Mouse (Mus musculus) midbrain, embryonic 13.5 days (tissue): Measurements from ENCODE around the gene Npnt. TPM values are rescaled to one million over a fixed set of nuclear protein-coding genes. Genes with fewer than 3 reads are reported as not detected.

Source experiments
- ATAC-seq: fragments of 200-750 bp; cut with Nextera tagmentation; 2 replicates; pipeline ENCODE4 v1.8.0; 2017; ENCODE audit warnings: mild to moderate bottlenecking, moderate TSS enrichment, moderate library complexity
- H3K27ac ChIP-seq: fragments of 300-500 bp; sonication (generic); 2 replicates; pipeline ENCODE4 v1.5.1; 2015; ENCODE audit warnings: inconsistent platforms, mild to moderate bottlenecking, moderate library complexity
- H3K27me3 ChIP-seq: fragments of 300-500 bp; sonication (generic); 2 replicates; pipeline ENCODE4 v1.6.1; 2015; ENCODE audit warnings: mild to moderate bottlenecking, inconsistent platforms
- H3K36me3 ChIP-seq: fragments of 300-500 bp; sonication (generic); 2 replicates; pipeline ENCODE4 v1.6.1; 2015; ENCODE audit warnings: mild to moderate bottlenecking, inconsistent platforms
- H3K4me1 ChIP-seq: fragments of 300-500 bp; sonication (generic); replicated peaks from 2 replicates; pipeline ENCODE4 v1.6.1; 2015; ENCODE audit warnings: inconsistent platforms
- H3K4me2 ChIP-seq: fragments of 300-500 bp; sonication (generic); replicated peaks from 2 replicates; pipeline ENCODE4 v1.6.1; 2015; ENCODE audit warnings: moderate library complexity, mild to moderate bottlenecking, inconsistent platforms
- H3K4me3 ChIP-seq: fragments of 300-500 bp; sonication (generic); replicated peaks from 2 replicates; pipeline ENCODE4 v1.5.1; 2015; ENCODE audit warnings: mild to moderate bottlenecking, inconsistent platforms
- H3K9ac ChIP-seq: fragments of 300-500 bp; sonication (generic); replicated peaks from 2 replicates; pipeline ENCODE4 v1.6.1; 2015; ENCODE audit warnings: mild to moderate bottlenecking, inconsistent platforms
- H3K9me3 ChIP-seq: fragments of 300-500 bp; sonication (generic); 2 replicates; pipeline ENCODE4 v1.6.1; 2016; ENCODE audit warnings: mild to moderate bottlenecking, inconsistent platforms
- WGBS: fragments of 180-500 bp; shearing (Covaris S2); methylation state at CpG from one replicate; pipeline ENCODE4 v1.1.7; 2015; 5-methylcytosine and 5-hydroxymethylcytosine counted together
- polyA plus RNA-seq: library from polyadenylated mRNA; unstranded; fragments of >200 nt; fragmentation: Nextera tagmentation; extraction: Ambion mirVana; gene quantifications from 2 replicates; pipeline ENCODE4 v1.2.1, GENCODE M21; 2015

Gene Npnt
- polyA plus RNA-seq, 1 experiment from 2014 or later, result 16.5 TPM

DNA sequence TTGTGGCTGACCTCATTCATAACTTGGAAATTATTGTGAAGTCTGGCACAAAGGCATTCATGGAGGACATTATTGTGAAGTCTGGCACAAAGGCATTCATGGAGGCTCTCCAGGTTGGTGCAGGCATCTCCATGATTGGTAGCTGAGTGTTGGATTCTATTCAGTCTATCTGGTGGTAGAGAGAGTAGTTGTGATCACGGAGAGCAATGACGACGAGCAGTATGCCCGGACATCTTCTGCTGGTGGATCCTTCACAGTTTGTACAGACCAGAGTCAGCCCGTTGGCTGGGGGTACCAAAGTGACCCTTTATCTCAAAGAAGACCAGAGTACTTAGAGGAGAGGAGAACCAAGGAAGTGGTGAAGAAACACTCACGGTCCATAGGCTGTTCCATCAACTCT lies 107.4 kb downstream of the Npnt start:
- Histone ChIP-seq H3K27me3 (no peaks in the 10 kb centered on the region), H3K9me3 (0 out of 2 replicates have a peak, but pooled peaks cover 3% of the 10 kb centered on the region), H3K36me3 (peaks cover 37% of the 10 kb centered on the region), H3K4me1 (no peaks in the 10 kb centered on the region), H3K27ac (no peak overlapping the region), H3K4me3 (no peak overlapping the region), H3K4me2 (no peak overlapping the region), H3K9ac (no peak overlapping the region)
- 95% methylated on average over 6 of the region's 6 CpGs for WGBS
- ATAC-seq, result no peak

DNA sequence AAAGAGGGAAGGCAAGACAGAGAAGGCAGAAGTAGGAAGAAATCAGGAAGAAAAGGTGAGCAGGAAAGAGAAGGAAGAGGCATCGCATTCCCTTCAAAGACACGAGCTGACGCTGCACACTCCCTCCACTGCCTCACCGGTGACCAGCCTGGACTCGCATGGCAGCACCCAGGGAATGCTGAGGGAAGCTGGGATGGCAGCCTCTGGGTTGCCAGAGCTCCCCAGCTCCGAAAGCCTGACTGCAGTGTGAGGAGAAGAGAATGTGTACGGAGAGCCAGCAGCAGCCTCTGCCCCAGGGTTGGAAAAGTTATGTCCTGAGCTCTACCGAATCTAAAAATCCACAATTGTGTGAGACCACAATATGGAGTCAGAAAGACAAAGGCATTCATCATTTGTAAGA lies 110.6 kb downstream of the Npnt start:
- ATAC-seq, result no peak
- peaks cover 45% of the 10 kb centered on the region for H3K36me3 ChIP-seq

DNA sequence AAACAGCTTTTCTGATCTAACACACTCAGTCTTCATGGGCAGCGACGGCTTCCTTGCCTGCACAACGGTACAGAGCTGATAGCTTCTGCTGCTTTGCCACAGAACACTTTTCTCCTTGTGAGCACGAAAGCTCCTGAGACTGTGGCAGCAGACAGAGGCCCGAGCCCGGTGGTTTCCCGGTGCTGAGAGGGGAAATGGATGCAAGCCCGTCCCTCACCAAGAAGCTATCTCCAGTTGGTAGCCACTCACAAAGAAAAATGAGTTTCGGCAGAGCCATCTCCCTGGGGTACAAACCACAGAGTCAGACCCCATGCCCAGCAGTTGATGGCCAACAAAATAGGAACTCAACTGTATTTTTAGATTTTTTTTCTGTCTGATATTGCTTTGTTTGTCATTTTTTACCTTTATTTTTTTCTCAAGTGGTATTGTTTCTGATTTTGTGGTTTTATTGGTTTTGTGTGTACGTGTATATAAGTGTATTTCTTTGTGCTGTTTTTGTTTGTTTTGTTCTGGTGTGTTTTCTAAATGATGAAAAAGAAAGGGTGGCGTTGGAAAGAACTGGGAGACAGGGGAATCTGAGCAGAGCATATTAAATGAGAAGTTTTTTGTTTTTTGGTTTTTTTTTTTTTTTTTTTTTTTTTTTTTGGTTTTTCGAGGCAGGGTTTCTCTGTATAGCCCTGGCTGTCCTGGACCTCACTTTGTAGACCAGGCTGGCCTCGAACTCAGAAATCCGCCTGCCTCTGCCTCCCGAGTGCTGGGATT lies 111.3 kb downstream of the Npnt start:
- Histone ChIP-seq H3K9me3 (no peaks in the 10 kb centered on the region), H3K36me3 (peaks cover 48% of the 10 kb centered on the region)
- WGBS, result 92% methylated on average over 14 of the region's 15 CpGs

More for the DNA sequence above, 110.6 kb downstream of the Npnt start:
- WGBS, result 85% methylated on average over 8 of the region's 8 CpGs
- Histone ChIP-seq H3K9ac (no peak overlapping the region), H3K27ac (no peak overlapping the region), H3K4me2 (no peak overlapping the region), H3K4me3 (no peak overlapping the region), H3K4me1 (no peaks in the 10 kb centered on the region), H3K27me3 (no peaks in the 10 kb centered on the region), H3K9me3 (0 out of 2 replicates have a peak, but pooled peaks cover 1% of the 10 kb centered on the region)

DNA sequence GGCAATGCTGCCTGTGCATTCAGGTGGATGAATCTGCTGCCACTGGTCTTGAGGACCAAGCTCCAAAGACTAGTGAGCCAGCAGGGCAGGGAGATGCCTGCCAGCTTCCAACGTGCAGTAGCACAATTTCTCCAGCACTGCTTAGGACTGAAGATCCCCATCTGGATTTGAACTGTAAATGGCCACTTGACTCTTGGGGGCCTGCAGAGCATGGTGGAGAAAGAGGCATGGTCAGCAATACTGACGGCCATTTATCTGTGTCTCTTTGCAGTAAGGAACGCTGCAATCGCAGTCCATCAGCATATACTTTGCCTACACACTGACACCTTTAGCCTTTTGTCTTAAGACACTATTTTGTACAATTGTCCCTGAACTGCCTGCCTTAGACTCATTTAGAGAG lies 113.0 kb downstream of the Npnt start:
- Histone ChIP-seq H3K9me3 (no peaks in the 10 kb centered on the region), H3K27ac (no peak overlapping the region), H3K36me3 (peaks cover 40% of the 10 kb centered on the region), H3K9ac (no peak overlapping the region), H3K4me2 (no peak overlapping the region), H3K4me3 (no peak overlapping the region), H3K27me3 (no peaks in the 10 kb centered on the region), H3K4me1 (no peaks in the 10 kb centered on the region)
- 90% methylated on average over 4 of the region's 4 CpGs for WGBS
- no peak for ATAC-seq

More for the DNA sequence above, 111.3 kb downstream of the Npnt start:
- Histone ChIP-seq H3K4me1 (no peaks in the 10 kb centered on the region), H3K27ac (no peak overlapping the region), H3K27me3 (no peaks in the 10 kb centered on the region), H3K4me3 (no peak overlapping the region), H3K4me2 (no peak overlapping the region), H3K9ac (no peak overlapping the region)
- ATAC-seq, result no peak

DNA sequence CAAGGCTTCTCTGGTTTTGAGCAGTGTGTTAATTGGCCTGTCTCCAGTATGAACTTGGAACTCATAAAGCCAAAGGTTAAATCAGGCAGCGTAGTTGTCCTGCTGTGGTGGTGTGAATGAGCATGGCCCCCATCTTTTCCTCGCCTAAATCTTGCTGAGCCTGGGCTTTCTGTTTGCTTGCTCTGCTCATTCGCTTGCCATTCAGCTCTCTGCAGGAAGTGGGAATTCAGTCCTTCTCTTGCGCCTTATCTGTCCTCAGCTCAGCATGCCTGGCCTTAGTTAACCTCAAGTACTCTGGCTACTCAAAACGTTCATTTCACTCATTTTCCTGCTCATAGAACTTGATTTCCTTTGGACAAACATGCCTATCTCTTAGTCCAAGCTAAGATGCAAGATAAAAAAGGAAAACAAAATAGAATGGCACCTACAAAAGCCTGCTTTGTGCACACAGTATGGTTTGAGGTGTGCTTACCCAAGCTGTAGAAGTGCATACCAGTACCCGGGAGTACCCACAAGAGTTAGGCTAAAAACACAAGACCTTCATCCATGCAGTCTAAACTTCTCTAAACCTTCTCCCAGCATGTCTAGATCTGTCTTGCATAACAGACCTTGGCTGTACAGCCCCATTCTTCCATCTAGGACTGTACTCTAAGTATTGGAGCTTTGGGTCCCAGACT lies 114.8 kb downstream of the Npnt start:
- WGBS, result 80% methylated on average over 6 of the region's 6 CpGs
- Histone ChIP-seq H3K9ac (no peak overlapping the region), H3K4me3 (no peak overlapping the region), H3K36me3 (peaks cover 32% of the 10 kb centered on the region), H3K4me1 (no peaks in the 10 kb centered on the region), H3K9me3 (no peaks in the 10 kb centered on the region), H3K4me2 (no peak overlapping the region), H3K27ac (no peak overlapping the region), H3K27me3 (no peaks in the 10 kb centered on the region)
- ATAC-seq, result no peak

Other genes starting within 250 kb of the Npnt start
- 25.5 and 26.2 TPM in 2 replicates for gene Ints12, start 141.5 kb upstream of the Npnt start, polyA plus RNA-seq
- gene Gstcd, start 141.7 kb upstream of the Npnt start, polyA plus RNA-seq, result 5.2 and 5.6 TPM in 2 replicates